ENCODE assay signal across 10 mouse cellular contexts in genomic region chr10:42962181-42962601, GRCm38 (mm10).
DNase-seq lines count a peak whose midpoint lies in the region; ATAC-seq and TF ChIP-seq lines count a peak whose summit lies in the region.
"Had no signal": no experiment of that assay in that cellular context is flagged by ENCODE, and none has a peak within 500 bp of the region (broad histone marks: within the 10 kb centered on the region; RNA-seq: fewer than 3 reads in every experiment).

No protein-coding gene starts in this region.

- H3K27ac ChIP-seq in kidney, adult 2 months (ENCODE audit: insufficient read depth, low read depth, low read length), result peak overlapping the region; percentile 64; the same call in 1 of the 2 replicates
- peak overlapping the region; percentile 78 for H3K27ac ChIP-seq in spleen, adult 2 months (ENCODE audit: insufficient read depth, low read length)
- no peak overlapping the region; the same call in 1 of the 2 replicates for H3K27ac ChIP-seq in midbrain, embryonic 10.5 days (replicated peaks)

- 77% methylated on average over 6 of the region's 6 CpGs for WGBS in kidney, adult 2 months
- WGBS in spleen, adult 2 months, result 13% methylated on average over 6 of the region's 6 CpGs
- 83% methylated on average over 6 of the region's 6 CpGs for WGBS in midbrain, embryonic 10.5 days

- peaks cover 2% of the 10 kb centered on the region; the same call in 1 of the 2 replicates for H3K4me1 ChIP-seq in kidney, adult 2 months (ENCODE audit: control insufficient read depth, insufficient read depth, low read length)
- H3K4me1 ChIP-seq in E14TG2a.4 (replicated peaks; ENCODE audit: low read depth, low read length), result peaks cover 49% of the 10 kb centered on the region
- H3K4me1 ChIP-seq in spleen, adult 2 months (ENCODE audit: control insufficient read depth, insufficient read depth, insufficient read length), result peaks cover 6% of the 10 kb centered on the region; the same call in 1 of the 2 replicates
- H3K4me1 ChIP-seq in midbrain, embryonic 10.5 days, result peaks cover 23% of the 10 kb centered on the region

- no peaks in the 10 kb centered on the region for H3K9me3 ChIP-seq in E14TG2a.4 (ENCODE audit: low read length)
- H3K9me3 ChIP-seq in midbrain, embryonic 10.5 days (replicated peaks), result no peaks in the 10 kb centered on the region

- no peaks in the 10 kb centered on the region for H3K36me3 ChIP-seq in kidney, adult 2 months (ENCODE audit: control insufficient read depth, insufficient read depth, low read length)
- H3K36me3 ChIP-seq in E14TG2a.4 (ENCODE audit: insufficient read depth, low read length), result no peaks in the 10 kb centered on the region
- peaks cover 3% of the 10 kb centered on the region; the same call in 1 of the 2 replicates for H3K36me3 ChIP-seq in spleen, adult 2 months (ENCODE audit: control insufficient read depth, insufficient read depth, low read length)
- H3K36me3 ChIP-seq in midbrain, embryonic 10.5 days, result no peaks in the 10 kb centered on the region

- H3K27me3 ChIP-seq in kidney, adult 2 months (replicated peaks; ENCODE audit: control insufficient read depth, insufficient read depth, low read length), result no peaks in the 10 kb centered on the region
- peaks cover 12% of the 10 kb centered on the region for H3K27me3 ChIP-seq in E14TG2a.4 (ENCODE audit: insufficient read depth, low read length)
- no peaks in the 10 kb centered on the region for H3K27me3 ChIP-seq in spleen, adult 2 months (ENCODE audit: control insufficient read depth, insufficient read depth, low read length)
- peaks cover 12% of the 10 kb centered on the region for H3K27me3 ChIP-seq in midbrain, embryonic 10.5 days (ENCODE audit: low read depth, poor library complexity, severe bottlenecking)

- H3K4me3 ChIP-seq in kidney, adult 2 months (ENCODE audit: insufficient read depth, low read depth, low read length), result no peak overlapping the region
- H3K4me3 ChIP-seq in E14TG2a.4 (replicated peaks; ENCODE audit: low read length), result peak overlapping the region; percentile 50
- H3K4me3 ChIP-seq in spleen, adult 2 months (ENCODE audit: extremely low read depth, insufficient read depth, insufficient read length), result peak overlapping the region; percentile 55
- no peak overlapping the region for H3K4me3 ChIP-seq in midbrain, embryonic 10.5 days

- TF ChIP-seq POLR2A in kidney, adult 2 months (IDR thresholded peaks at IDR 0.05; ENCODE audit: low read depth, low read length), result no peak
- TF ChIP-seq POLR2A in spleen, adult 2 months (IDR thresholded peaks at IDR 0.05; ENCODE audit: low read depth, low read length), result no peak

- peak; percentile 20 for DNase-seq in kidney, adult 2 months
- no peak for DNase-seq in kidney, postnatal 36 days
- peak in 1 of 2 experiments; percentile 25 for DNase-seq in spleen, adult 2 months (ENCODE audit: low read depth in 1 of 2, low spot score in 2 of 2)
- DNase-seq in midbrain, embryonic 10.5 days (ENCODE audit: low spot score), result no peak
- no peak for DNase-seq in cerebellum, postnatal 14 days
- DNase-seq in MN1 (ENCODE audit: low spot score), result no peak
- DNase-seq: cerebellum, adult 11 months had no signal

- peak; percentile 73 for ATAC-seq in inflammation-experienced regulatory T-cells, adult 6 months
- ATAC-seq: Patski had no signal

- no peak for TF ChIP-seq CTCF in kidney, adult 2 months (conservative IDR thresholded peaks at IDR 0.05; ENCODE audit: insufficient read depth, insufficient read length, low read depth, low read length)
- no peak for TF ChIP-seq CTCF in E14TG2a.4 (conservative IDR thresholded peaks at IDR 0.05; ENCODE audit: low read length)
- TF ChIP-seq CTCF in spleen, adult 2 months (IDR thresholded peaks at IDR 0.05; ENCODE audit: extremely low read depth, insufficient read depth, insufficient read length, insufficient replicate concordance), result no peak

Comparison
In these comparisons a context has a peak if more than half of its experiments do, and no peak if none do; other contexts are left out.
1. H3K4me3 ChIP-seq: peak in E14TG2a.4 (single experiment) and spleen, adult 2 months (single experiment); none in kidney, adult 2 months (single experiment) and midbrain, embryonic 10.5 days (single experiment).